Mouse (Mus musculus): ENCODE measurements at regions not wholly inside any gene's neighbourhood (a gene's known extent, or its start where the extent isn't known, plus 50 kb on each side); places are given as distances from the start of the nearest gene placed in this dataset.

GRCm38 (mm10) chr17:51526881-51527280, 306.2 kb downstream of the Satb1 start:
- DNase-seq: no peak

GRCm38 (mm10) chr17:51526464-51526863, 306.6 kb downstream of the Satb1 start:
- DNase-seq: no peak

GRCm38 (mm10) chr17:51526021-51526420, 307.1 kb downstream of the Satb1 start:
- DNase-seq: no peak

- no peak for DNase-seq
Observed at GRCm38 (mm10) chr17:51525219-51525618, 307.9 kb downstream of the Satb1 start.

- no peak for DNase-seq
Observed at GRCm38 (mm10) chr17:51511917-51512316, 321.2 kb downstream of the Satb1 start.

- DNase-seq: no peak
Observed at GRCm38 (mm10) chr17:51500751-51501150, 321.6 kb upstream of the Tbc1d5 start.

GRCm38 (mm10) chr17:51499541-51499940, 320.4 kb upstream of the Tbc1d5 start:
- DNase-seq: peak; percentile 7

- DNase-seq: no peak
Observed at GRCm38 (mm10) chr17:51495038-51495437, 315.9 kb upstream of the Tbc1d5 start.

- no peak for DNase-seq
Observed at GRCm38 (mm10) chr17:51489386-51489785, 310.2 kb upstream of the Tbc1d5 start.

GRCm38 (mm10) chr17:51487918-51488445, 308.8 kb upstream of the Tbc1d5 start:
- DNase-seq: no peak

GRCm38 (mm10) chr17:51477810-51478209, 298.7 kb upstream of the Tbc1d5 start:
- no peak for DNase-seq

- peak; percentile 2 for DNase-seq
Observed at GRCm38 (mm10) chr17:51477404-51477803, 298.3 kb upstream of the Tbc1d5 start.

- DNase-seq: no peak
Observed at GRCm38 (mm10) chr17:51462137-51462880, 283.2 kb upstream of the Tbc1d5 start.

GRCm38 (mm10) chr17:51461248-51461647, 282.1 kb upstream of the Tbc1d5 start:
- DNase-seq: no peak

- peak; percentile 24 for DNase-seq
Observed at GRCm38 (mm10) chr17:51459119-51459518, 280.0 kb upstream of the Tbc1d5 start.

- no peak for DNase-seq
Observed at GRCm38 (mm10) chr17:51415746-51416145, 236.6 kb upstream of the Tbc1d5 start.

GRCm38 (mm10) chr17:51414304-51414703, 235.2 kb upstream of the Tbc1d5 start:
- DNase-seq: no peak

- DNase-seq: no peak
Observed at GRCm38 (mm10) chr17:51413741-51414140, 234.6 kb upstream of the Tbc1d5 start.

- no peak for DNase-seq
Observed at GRCm38 (mm10) chr17:51411545-51412094, 232.5 kb upstream of the Tbc1d5 start.

GRCm38 (mm10) chr17:51408894-51409293, 229.7 kb upstream of the Tbc1d5 start:
- no peak for DNase-seq

GRCm38 (mm10) chr17:51408367-51408766, 229.2 kb upstream of the Tbc1d5 start:
- peak; percentile 30 for DNase-seq

GRCm38 (mm10) chr17:51407046-51407445, 227.9 kb upstream of the Tbc1d5 start:
- peak; percentile 9 for DNase-seq

- no peak for DNase-seq
Observed at GRCm38 (mm10) chr17:51405059-51405458, 225.9 kb upstream of the Tbc1d5 start.

GRCm38 (mm10) chr17:51397973-51398372, 218.8 kb upstream of the Tbc1d5 start:
- no peak for DNase-seq

Data from lung, postnatal 36 days (tissue).